Mouse (Mus musculus) right cerebral cortex, postnatal 4 days (tissue): ENCODE data around the gene Ap1ar.

ENCODE experiments used
- DNase-seq: peaks from one replicate; pipeline ENCODE4 v3.0.0-alpha.2; 2022

The Ap1ar gene

GRCm38 (mm10) chr3:127837154-127837865, at the start of gene Ap1ar:
Gene Ap1ar (minus strand): TSS chr3:127837523.
- DNase-seq, result peak; percentile 95

GRCm38 (mm10) chr3:127881684-127882083, 44.4 kb upstream of the Ap1ar start:
- DNase-seq, result no peak

- DNase-seq, result no peak
Observed at GRCm38 (mm10) chr3:127879968-127880367, 42.6 kb upstream of the Ap1ar start.

GRCm38 (mm10) chr3:127875509-127875908, 38.2 kb upstream of the Ap1ar start:
- no peak for DNase-seq

GRCm38 (mm10) chr3:127875059-127875458, 37.7 kb upstream of the Ap1ar start:
- no peak for DNase-seq

GRCm38 (mm10) chr3:127874254-127874883, 37.0 kb upstream of the Ap1ar start:
- DNase-seq, result no peak

GRCm38 (mm10) chr3:127871575-127871974, 34.3 kb upstream of the Ap1ar start:
- no peak for DNase-seq

GRCm38 (mm10) chr3:127868880-127869279, 31.6 kb upstream of the Ap1ar start:
- no peak for DNase-seq

- DNase-seq, result no peak
Observed at GRCm38 (mm10) chr3:127868046-127868758, 30.9 kb upstream of the Ap1ar start.

- no peak for DNase-seq
Observed at GRCm38 (mm10) chr3:127864242-127864641, 26.9 kb upstream of the Ap1ar start.

- no peak for DNase-seq
Observed at GRCm38 (mm10) chr3:127863571-127863970, 26.2 kb upstream of the Ap1ar start.

GRCm38 (mm10) chr3:127862479-127862878, 25.2 kb upstream of the Ap1ar start:
- no peak for DNase-seq

- no peak for DNase-seq
Observed at GRCm38 (mm10) chr3:127861340-127861739, 24.0 kb upstream of the Ap1ar start.

- DNase-seq, result peak; percentile 75
Observed at GRCm38 (mm10) chr3:127853431-127854206, 16.3 kb upstream of the Ap1ar start.

- DNase-seq, result no peak
Observed at GRCm38 (mm10) chr3:127852722-127853121, 15.4 kb upstream of the Ap1ar start.

- DNase-seq, result no peak
Observed at GRCm38 (mm10) chr3:127850776-127851646, 13.7 kb upstream of the Ap1ar start.

GRCm38 (mm10) chr3:127849922-127850321, 12.6 kb upstream of the Ap1ar start:
- no peak for DNase-seq

- no peak for DNase-seq
Observed at GRCm38 (mm10) chr3:127848088-127848808, 10.9 kb upstream of the Ap1ar start.

- no peak for DNase-seq
Observed at GRCm38 (mm10) chr3:127843941-127844327, 6.6 kb upstream of the Ap1ar start.

GRCm38 (mm10) chr3:127843324-127843940, 6.1 kb upstream of the Ap1ar start:
- DNase-seq, result no peak

- no peak for DNase-seq
Observed at GRCm38 (mm10) chr3:127841926-127842325, 4.6 kb upstream of the Ap1ar start.
